Mouse (Mus musculus) heart, postnatal 36 days (tissue): ENCODE results near the gene Slc6a2. TPM values are rescaled to one million over a fixed set of nuclear protein-coding genes. Genes with fewer than 3 reads are reported as not detected.

ENCODE experiments used
- DNase-seq, 2 experiments: peaks; one replicate each; pipeline ENCODE4 v3.0.0; 2021 to 2022
- intact Hi-C: fragments of 180-260 bp; cut with DNase I; formaldehyde crosslinking; loops from one replicate; pipeline ENCODE4 v1.15.1; 2025
- microRNA-seq, 2 experiments: library from miRNA; unstranded; fragments of <30 nt; microRNA quantifications; one replicate each; pipeline ENCODE4 v1.2.0; 2021; ENCODE audit warnings: borderline number of aligned reads in 2 of 2
- total RNA-seq, 2 experiments: library from RNA; stranded (reverse); gene quantifications; 2 replicates each; pipeline ENCODE4 v1.2.3; 2021

The Slc6a2 gene
- total RNA-seq, 2 experiments from 2014 or later, result 0.05 to 0.11 TPM

DNA sequence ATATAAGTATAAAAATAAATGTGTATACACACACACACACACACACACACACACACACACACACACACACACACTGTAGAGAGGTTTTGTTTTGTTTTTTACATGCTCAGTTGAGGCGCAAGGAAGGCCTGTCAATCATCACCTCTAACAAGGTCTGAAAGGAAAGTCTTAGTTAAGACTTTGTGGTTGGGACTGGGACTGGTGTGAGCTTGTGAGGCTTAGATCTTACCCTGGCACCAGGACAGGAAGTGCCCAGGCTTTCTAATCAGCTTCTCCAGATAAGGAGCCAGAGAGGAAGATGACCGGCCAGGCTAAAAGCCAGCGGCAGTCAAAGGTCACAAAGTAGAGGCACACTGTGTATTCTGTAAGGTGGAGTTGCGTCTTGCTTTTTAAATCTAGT lies 54.4 kb downstream of the Slc6a2 start:
- intact Hi-C loops, result loop anchor here (10.0 kb wide), 1 partner anchor 481 kb away; no protein-coding TSS in a partner anchor
- DNase-seq, result no peak

DNA sequence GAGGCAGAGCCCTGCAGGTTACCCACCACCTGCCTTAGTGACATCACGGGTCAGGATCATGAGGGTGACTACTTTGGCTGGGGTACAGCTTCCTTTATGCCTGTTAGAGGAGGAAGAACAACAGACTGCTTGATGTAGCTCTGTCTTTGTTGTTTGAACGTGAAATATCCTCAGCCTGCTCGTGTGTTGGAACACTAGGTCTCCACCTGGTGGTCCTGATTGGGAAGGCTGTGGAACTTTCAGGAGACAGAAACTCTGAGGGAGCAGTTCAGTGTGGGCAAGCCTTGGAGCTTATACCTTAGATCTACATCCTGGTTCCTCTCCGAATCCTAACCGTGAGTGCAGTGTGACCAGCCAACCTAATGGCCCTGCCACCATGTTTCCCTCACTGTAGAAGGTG lies 61.9 kb downstream of the Slc6a2 start:
- intact Hi-C loops, result no loop called here

DNA sequence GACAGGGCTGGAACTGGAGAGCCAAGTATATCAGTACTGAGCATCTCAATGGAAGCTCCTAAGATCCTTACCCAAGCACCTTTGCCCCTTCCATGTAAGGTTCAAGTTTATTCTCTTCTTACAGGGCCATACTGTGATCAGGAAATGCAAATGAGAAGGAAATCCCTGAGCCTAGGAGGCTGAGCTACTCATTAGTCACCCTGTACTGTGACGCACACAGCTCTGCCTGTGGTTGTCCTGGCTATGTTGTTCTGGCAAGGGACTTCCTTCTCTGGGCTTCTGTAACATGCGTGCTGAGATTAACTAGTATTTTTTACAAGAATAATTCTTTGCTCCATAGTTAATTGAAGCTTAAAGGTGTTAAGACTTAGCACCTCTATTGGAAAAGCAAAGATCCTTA lies 70.8 kb downstream of the Slc6a2 start:
- DNase-seq, result no peak
- intact Hi-C loops, result no loop called here

More for the DNA sequence above, 61.9 kb downstream of the Slc6a2 start:
- DNase-seq, result no peak

DNA sequence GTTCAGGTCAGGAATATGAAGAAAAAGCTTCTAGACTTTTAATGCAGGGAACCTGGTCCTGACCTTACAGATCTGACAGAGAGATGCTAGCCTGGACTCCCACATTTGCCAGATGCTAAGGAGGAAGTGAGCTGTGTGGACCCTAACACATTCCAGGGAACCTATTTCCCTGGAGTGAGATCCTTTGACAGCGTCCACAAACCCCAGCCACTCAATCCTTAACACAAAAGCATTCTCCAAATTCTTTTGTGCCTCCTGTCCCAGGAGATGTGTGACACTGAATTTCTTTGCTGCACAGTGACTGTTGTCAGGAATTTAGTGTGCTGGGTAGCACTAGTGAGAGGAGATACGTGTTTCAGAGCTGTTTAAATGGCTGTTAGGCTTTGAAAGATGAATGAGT lies 79.0 kb downstream of the Slc6a2 start:
- intact Hi-C loops, result no loop called here
- DNase-seq, result no peak

DNA sequence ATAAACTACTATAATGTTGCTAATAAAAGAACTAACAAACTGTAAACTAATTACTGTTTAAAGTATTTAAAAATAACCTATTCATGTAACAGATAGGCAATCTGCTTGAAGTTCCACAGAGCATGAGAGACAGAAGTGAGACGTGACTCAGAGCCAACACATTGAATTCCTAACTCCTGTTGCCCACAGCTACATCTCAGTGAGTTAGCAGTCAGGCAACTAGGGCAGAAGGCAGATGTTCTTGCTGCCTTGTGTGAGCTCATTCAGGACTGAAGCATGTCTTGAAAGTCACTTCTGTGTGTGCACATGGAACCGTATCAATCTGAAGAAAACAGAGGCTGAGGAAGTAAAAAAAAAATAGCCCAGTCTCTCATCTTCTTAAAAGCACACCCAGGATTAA lies 80.4 kb downstream of the Slc6a2 start:
- DNase-seq, result no peak
- intact Hi-C loops, result no loop called here

DNA sequence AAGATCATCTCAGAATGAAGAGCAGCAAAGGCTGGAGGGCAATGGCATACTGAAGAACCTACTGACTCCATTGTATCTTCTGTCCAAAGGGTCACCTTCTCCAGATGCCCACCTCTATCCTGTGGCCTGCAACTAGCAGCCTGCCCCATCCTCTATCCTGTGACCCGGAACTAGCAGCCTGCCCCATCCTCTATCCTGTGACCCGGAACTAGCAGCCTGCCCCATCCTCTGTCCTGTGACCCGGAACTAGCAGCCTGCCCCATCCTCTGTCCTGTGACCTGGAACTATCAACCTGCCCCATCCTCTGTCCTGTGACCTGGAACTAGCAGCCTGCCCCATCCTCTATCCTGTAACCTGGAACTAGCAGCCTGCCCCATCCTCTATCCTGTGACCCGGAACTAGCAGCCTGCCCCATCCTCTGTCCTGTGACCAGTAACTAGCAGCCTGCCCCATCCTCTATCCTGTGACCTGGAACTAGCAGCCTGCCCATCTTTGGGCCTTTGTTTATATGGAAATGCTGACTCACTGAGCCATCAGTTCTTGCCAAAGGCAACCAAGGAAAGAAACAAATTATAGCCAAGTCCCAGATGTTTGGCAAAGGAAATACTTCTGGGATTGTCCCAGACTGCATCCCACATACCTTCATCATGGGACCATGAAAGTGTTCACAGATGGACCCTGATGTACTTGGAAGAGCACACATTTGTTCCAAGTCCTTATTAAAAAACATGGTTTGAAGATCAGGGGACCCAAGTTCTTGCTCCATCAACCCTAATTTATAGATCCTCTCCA lies 81.1 kb downstream of the Slc6a2 start:
- intact Hi-C loops, result no loop called here
- DNase-seq, result peak; percentile 8 to 39

DNA sequence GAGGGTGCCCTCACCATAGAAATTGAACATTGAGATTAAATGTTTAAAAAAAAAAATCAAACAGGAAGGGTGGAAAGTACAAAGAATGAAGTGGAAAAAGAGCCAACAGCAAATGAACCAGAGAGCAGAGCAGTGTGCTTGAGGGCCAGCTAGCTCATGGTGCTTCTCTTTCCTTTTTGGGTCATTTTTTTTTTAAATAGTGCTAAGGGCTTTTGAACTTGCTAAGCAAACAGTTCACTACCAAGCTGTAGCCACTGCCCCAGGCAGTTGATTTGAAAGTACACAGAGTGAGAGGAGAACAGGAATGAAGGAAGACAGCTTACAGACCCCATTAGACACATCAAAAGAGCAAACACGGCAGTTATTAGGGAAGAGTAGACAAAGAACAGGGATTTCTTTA lies 83.2 kb downstream of the Slc6a2 start:
- intact Hi-C loops, result no loop called here
- DNase-seq, result no peak

DNA sequence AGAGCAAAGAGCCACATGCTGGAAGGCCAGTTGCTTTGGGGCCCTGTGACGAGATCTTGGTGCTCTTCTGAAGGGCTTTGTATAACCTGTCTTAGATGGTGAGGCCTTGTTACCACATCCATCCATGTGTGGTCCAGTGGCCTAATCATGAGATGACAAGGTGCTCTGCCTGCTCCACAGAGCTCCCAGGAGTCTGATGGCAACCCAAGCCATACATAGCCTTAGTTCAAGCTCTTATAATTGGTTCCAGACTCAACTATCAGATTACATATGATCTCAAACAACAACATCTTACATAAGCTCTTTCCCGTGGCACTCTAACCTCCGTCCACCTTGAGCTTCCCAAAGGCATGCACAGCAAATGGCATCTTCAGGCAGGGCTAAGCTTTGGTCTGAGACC lies 88.2 kb downstream of the Slc6a2 start, which contains the start of gene Ces1a:
Ces1a (minus strand) TSS at position 101 of the 400 bp plus-strand sequence.
- no peak for DNase-seq
- intact Hi-C loops, result loop anchor here (2.0 kb wide), 1 partner anchor 37 kb away; no protein-coding TSS in a partner anchor

DNA sequence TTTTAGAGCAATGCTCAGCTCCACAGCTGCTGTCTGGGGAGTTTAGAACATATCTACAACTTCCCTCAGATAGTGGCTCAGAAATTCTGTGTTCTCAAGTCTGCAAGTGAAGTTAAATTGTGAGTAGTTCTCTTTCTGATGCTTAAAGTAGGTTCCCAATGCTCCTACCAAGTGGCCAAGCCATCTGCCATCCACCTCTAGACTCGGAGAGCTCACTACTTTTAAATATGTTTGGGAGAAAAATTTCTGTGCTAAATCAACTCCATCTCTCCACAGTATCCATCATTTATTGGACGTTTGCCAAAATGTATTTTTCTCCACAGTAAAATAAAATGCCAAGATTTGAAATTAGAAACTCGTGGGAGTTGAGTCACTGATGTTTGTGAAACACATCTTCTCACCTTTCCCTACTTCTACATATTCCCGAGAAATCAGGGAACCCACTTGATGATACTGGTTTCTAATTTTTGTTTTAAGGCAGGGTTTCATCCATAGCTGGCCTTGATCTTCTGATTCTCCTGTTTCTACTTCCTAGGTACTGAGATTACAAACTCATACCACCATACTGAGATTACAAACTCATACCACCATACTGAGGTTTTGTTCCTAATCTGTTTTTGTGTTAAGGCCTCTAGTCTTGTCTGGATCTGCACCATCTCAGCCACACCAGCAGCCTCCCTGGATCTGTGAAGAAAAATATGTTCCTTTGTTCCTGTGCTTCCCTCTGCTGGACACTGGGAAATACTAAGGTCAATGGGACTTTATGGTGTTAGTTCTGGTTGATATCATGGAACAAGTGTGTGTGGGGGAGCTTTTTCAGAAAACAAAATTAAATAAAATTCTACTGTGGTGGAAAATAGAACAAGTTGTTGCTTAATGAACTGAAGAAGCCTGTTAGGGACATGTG lies 88.9 kb downstream of the Slc6a2 start:
- no peak for DNase-seq
- intact Hi-C loops, result loop anchor here (2.0 kb wide), 1 partner anchor 38 kb away; no protein-coding TSS in a partner anchor

Small RNA genes lying within 50 kb of the gene (microRNA-seq; reads per million reads assigned to microRNA genes)
- gene Gm22151, result 0 reads per million in 2 experiments

Other genes starting within 250 kb of the Slc6a2 start
- gene Mmp2, start 132.8 kb upstream of the Slc6a2 start, total RNA-seq, result 10 to 100 TPM; 86.1 to 91.7 TPM
- 1 to 10 TPM; 1.2 to 1.6 TPM for gene Lpcat2, start 104.7 kb upstream of the Slc6a2 start, total RNA-seq
- not detected for gene Capns2, start 58.7 kb upstream of the Slc6a2 start, total RNA-seq
- under 1 TPM in 1 of 2 experiments, not detected in 1; 0.44 TPM for gene Ces1a, start 88.1 kb downstream of the Slc6a2 start, total RNA-seq
- not detected for gene Ces1b, start 119.9 kb downstream of the Slc6a2 start, total RNA-seq
- not detected for gene Ces1c, start 171.2 kb downstream of the Slc6a2 start, total RNA-seq
- gene Ces1d, start 237.8 kb downstream of the Slc6a2 start, total RNA-seq, result 100 to 1,000 TPM; 231 to 249 TPM